Mouse (Mus musculus): Measurements from ENCODE around the gene Vps13c. TPM values are rescaled to one million over a fixed set of nuclear protein-coding genes. Genes with fewer than 3 reads are reported as not detected.

The Vps13c gene
- polyA plus RNA-seq, 1 experiment from 2014 or later, result 7.1 TPM

DNA sequence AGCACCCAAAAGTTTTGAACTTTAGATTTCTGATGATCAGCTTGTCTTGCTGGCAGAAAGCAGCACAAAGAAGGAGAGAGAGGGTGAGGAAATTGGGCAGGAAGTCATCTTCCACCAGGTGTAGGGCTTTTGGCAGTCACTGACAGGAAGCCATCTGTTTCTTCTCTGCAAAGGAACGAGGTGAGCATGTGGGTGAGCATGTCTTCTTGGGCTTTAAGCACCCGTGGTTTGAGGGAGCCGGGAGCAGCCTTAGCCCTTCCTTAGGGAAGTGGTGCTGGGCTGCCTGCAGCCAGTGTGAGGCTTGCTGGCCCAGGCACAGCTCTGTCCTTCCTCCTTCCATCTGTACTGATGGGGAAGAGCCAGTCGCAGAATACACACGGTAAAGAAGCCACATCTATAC lies 5.5 kb downstream of the Vps13c start:
- ATAC-seq (ENCODE audit: low FRiP score) (no peak), DNase-seq (ENCODE audit: low spot score, missing footprints) (no peak)
- Histone ChIP-seq H3K4me3 (ENCODE audit: low read depth, low read length) (no peak overlapping the region), H3K27me3 (ENCODE audit: control insufficient read depth, insufficient read depth, low read length) (no peaks in the 10 kb centered on the region), H3K36me3 (ENCODE audit: control insufficient read depth, insufficient read depth, low read length) (no peaks in the 10 kb centered on the region), H3K9me3 (ENCODE audit: control insufficient read depth, low read length) (no peaks in the 10 kb centered on the region), H3K4me2 (no peak overlapping the region), H3K27ac (ENCODE audit: low read depth, low read length) (no peak overlapping the region), H3K4me1 (ENCODE audit: control insufficient read depth, insufficient read depth, low read length) (peaks cover 6% of the 10 kb centered on the region; the same call in 1 of the 2 replicates), H3K9ac (ENCODE audit: low read length) (no peak overlapping the region)
- WGBS, result 93% methylated on average over 5 of the region's 5 CpGs

DNA sequence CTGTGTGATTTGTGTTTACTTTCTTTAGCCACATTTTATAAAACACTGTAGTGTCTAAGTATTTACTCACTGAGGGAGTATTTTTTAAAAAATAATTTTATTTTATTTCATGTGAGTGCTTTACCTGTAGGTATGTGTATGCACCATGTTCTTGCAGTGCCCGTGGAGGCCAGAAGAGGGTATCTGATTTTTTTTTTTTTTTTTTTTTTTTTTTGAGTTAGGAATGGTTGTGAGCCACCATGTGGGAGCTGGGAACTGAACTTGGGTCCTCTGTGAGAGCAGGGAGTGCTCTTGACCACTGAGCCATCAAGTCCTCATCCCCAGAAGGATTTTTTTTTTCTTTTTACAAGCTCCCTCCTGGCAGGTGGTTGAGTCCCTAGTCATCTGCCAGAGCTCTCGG lies 5.9 kb downstream of the Vps13c start:
- Histone ChIP-seq H3K36me3 (ENCODE audit: control insufficient read depth, insufficient read depth, low read length) (no peaks in the 10 kb centered on the region), H3K27ac (ENCODE audit: low read depth, low read length) (no peak overlapping the region), H3K4me1 (ENCODE audit: control insufficient read depth, insufficient read depth, low read length) (0 out of 2 replicates have a peak, but pooled peaks cover 1% of the 10 kb centered on the region), H3K4me3 (ENCODE audit: low read depth, low read length) (no peak overlapping the region), H3K27me3 (ENCODE audit: control insufficient read depth, insufficient read depth, low read length) (no peaks in the 10 kb centered on the region), H3K9ac (ENCODE audit: low read length) (no peak overlapping the region), H3K4me2 (no peak overlapping the region), H3K9me3 (ENCODE audit: control insufficient read depth, low read length) (no peaks in the 10 kb centered on the region)
- no peak for ATAC-seq (ENCODE audit: low FRiP score)
- WGBS, result 96% methylated on average over 2 of the region's 2 CpGs
- DNase-seq (ENCODE audit: low spot score, missing footprints), result no peak

DNA sequence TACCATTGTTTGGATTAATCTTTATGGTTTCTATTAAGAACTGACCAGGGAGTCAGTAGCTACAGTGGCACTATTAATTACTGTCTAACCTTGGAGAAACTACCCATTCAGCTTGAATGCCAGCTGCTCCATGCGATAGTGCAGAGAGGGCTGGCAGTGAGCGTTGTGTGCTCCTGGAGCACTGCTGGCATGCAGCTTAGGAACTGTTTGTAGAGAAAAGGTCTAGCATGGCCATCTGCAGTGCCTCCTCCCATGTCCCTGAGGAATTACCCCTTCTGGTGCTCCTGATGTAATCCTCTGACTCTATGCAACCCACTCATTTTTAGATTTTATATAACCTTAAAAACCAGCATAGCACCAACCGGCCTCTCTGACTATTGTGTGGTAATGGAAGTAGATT lies 7.4 kb downstream of the Vps13c start:
- no peak for ATAC-seq (ENCODE audit: low FRiP score)
- WGBS, result 94% methylated on average over 3 of the region's 3 CpGs
- no peak for DNase-seq (ENCODE audit: low spot score, missing footprints)
- no peak overlapping the region for H3K4me3 ChIP-seq (ENCODE audit: low read depth, low read length)
- no peaks in the 10 kb centered on the region for H3K27me3 ChIP-seq (ENCODE audit: control insufficient read depth, insufficient read depth, low read length)
- no peaks in the 10 kb centered on the region for H3K4me1 ChIP-seq (ENCODE audit: control insufficient read depth, insufficient read depth, low read length)
- H3K9me3 ChIP-seq (ENCODE audit: control insufficient read depth, low read length), result no peaks in the 10 kb centered on the region
- no peaks in the 10 kb centered on the region for H3K36me3 ChIP-seq (ENCODE audit: control insufficient read depth, insufficient read depth, low read length)
- H3K9ac ChIP-seq (ENCODE audit: low read length), result no peak overlapping the region
- H3K4me2 ChIP-seq, result no peak overlapping the region
- no peak overlapping the region for H3K27ac ChIP-seq (ENCODE audit: low read depth, low read length)

DNA sequence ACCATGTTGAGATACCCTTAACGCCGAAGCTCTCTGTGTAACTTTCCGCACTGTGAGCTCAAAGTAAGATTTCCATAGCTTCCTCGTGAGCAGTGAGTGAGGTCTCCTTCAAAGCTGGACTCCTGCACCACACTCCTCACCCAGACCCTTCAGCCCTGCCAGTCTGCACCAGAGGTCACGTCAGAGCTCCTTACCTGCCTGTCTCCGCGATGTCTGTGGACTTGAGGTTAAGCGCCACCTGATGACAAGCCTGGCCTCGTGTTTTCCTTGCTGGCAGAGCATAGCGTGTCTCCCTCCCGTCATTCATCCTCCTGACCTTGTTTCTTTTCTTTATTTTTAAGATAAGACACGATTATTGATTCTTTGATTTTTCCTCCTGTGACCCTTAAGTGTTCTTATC lies 9.2 kb downstream of the Vps13c start:
- WGBS, result 87% methylated on average over 12 of the region's 12 CpGs
- Histone ChIP-seq H3K4me2 (no peak overlapping the region), H3K4me3 (ENCODE audit: low read depth, low read length) (no peak overlapping the region), H3K4me1 (ENCODE audit: control insufficient read depth, insufficient read depth, low read length) (no peaks in the 10 kb centered on the region), H3K27me3 (ENCODE audit: control insufficient read depth, insufficient read depth, low read length) (no peaks in the 10 kb centered on the region), H3K36me3 (ENCODE audit: control insufficient read depth, insufficient read depth, low read length) (no peaks in the 10 kb centered on the region), H3K9me3 (ENCODE audit: control insufficient read depth, low read length) (no peaks in the 10 kb centered on the region), H3K9ac (ENCODE audit: low read length) (no peak overlapping the region), H3K27ac (ENCODE audit: low read depth, low read length) (no peak overlapping the region)
- no peak for DNase-seq (ENCODE audit: low spot score, missing footprints)
- ATAC-seq (ENCODE audit: low FRiP score), result no peak

DNA sequence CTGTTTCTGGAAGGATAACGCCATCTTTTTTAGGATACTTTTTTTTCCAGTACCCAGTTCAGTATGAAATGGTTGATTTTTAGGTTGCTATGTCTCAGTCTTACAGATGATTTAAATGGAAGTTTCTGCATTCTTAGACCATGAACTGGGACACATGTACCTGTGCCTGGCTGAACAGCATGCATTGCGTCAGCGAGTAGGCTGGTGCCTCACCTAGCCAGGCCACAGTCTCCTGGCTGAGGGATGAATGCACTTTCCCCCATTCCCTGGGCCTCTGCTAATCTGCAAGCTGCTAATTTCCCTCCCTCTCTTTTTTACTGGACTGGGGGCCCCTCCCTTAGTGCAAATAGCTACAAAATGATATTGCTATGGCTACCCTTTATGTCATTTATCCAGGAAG lies 9.7 kb downstream of the Vps13c start:
- ATAC-seq (ENCODE audit: low FRiP score), result no peak
- H3K9me3 ChIP-seq (ENCODE audit: control insufficient read depth, low read length), result no peaks in the 10 kb centered on the region
- DNase-seq (ENCODE audit: low spot score, missing footprints), result no peak
- no peaks in the 10 kb centered on the region for H3K36me3 ChIP-seq (ENCODE audit: control insufficient read depth, insufficient read depth, low read length)
- H3K4me2 ChIP-seq, result no peak overlapping the region
- no peaks in the 10 kb centered on the region for H3K27me3 ChIP-seq (ENCODE audit: control insufficient read depth, insufficient read depth, low read length)
- WGBS, result 96% methylated on average over 3 of the region's 3 CpGs
- H3K4me1 ChIP-seq (ENCODE audit: control insufficient read depth, insufficient read depth, low read length), result no peaks in the 10 kb centered on the region
- no peak overlapping the region for H3K27ac ChIP-seq (ENCODE audit: low read depth, low read length)
- H3K4me3 ChIP-seq (ENCODE audit: low read depth, low read length), result no peak overlapping the region
- H3K9ac ChIP-seq (ENCODE audit: low read length), result no peak overlapping the region

DNA sequence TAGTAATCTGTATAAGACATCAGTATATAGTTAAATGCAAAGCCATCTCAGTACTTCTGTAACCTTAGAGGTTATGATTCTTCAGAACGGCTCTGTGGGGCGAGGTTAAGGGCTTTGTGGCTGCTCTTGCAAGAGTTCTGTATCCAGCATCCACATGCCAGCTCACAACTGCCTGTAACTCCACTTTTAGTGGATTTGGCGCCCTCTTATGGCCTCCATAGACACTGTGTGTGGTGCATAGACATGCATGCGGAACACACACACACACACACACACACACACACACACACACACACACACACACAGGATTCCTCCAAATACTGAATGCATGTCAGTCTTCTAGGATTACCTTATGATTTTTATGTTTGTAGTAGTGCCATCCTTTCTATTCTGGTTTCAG lies 11.0 kb downstream of the Vps13c start:
- WGBS, result 82% methylated on average over 4 of the region's 4 CpGs
- H3K9me3 ChIP-seq (ENCODE audit: control insufficient read depth, low read length), result no peaks in the 10 kb centered on the region
- H3K36me3 ChIP-seq (ENCODE audit: control insufficient read depth, insufficient read depth, low read length), result no peaks in the 10 kb centered on the region
- no peak overlapping the region for H3K4me2 ChIP-seq
- no peak overlapping the region for H3K9ac ChIP-seq (ENCODE audit: low read length)
- H3K27me3 ChIP-seq (ENCODE audit: control insufficient read depth, insufficient read depth, low read length), result no peaks in the 10 kb centered on the region
- no peak overlapping the region for H3K4me3 ChIP-seq (ENCODE audit: low read depth, low read length)
- H3K27ac ChIP-seq (ENCODE audit: low read depth, low read length), result no peak overlapping the region
- ATAC-seq (ENCODE audit: low FRiP score) (no peak), DNase-seq (ENCODE audit: low spot score, missing footprints) (no peak)
- no peaks in the 10 kb centered on the region for H3K4me1 ChIP-seq (ENCODE audit: control insufficient read depth, insufficient read depth, low read length)

DNA sequence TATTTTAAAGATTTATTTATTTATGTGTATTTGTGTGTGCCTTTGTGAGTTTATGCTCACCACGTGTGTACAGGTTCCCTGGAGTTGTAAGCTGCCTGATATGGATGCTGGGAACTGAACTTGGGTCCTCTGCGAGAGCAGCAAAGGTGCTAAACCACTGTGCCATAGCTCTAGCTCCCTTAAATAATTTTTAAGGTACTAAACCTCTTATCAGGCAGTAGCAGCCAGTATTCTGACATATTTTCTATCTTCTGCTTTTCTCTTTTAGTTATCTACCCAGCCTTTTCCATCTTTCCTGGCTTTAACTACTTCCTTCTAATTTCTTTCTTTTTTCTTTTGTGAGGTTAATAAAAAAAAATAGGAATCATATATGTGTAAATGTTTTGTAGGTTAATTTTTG lies 20.1 kb downstream of the Vps13c start:
- WGBS, result 90% methylated on average over 2 of the region's 2 CpGs
- no peaks in the 10 kb centered on the region for H3K27me3 ChIP-seq (ENCODE audit: control insufficient read depth, insufficient read depth, low read length)
- no peaks in the 10 kb centered on the region; the same call in 1 of the 2 replicates for H3K36me3 ChIP-seq (ENCODE audit: control insufficient read depth, insufficient read depth, low read length)
- no peaks in the 10 kb centered on the region for H3K9me3 ChIP-seq (ENCODE audit: control insufficient read depth, low read length)
- H3K4me2 ChIP-seq, result no peak overlapping the region
- no peak overlapping the region for H3K4me3 ChIP-seq (ENCODE audit: low read depth, low read length)
- no peak overlapping the region for H3K27ac ChIP-seq (ENCODE audit: low read depth, low read length)
- no peaks in the 10 kb centered on the region for H3K4me1 ChIP-seq (ENCODE audit: control insufficient read depth, insufficient read depth, low read length)
- no peak overlapping the region for H3K9ac ChIP-seq (ENCODE audit: low read length)
- DNase-seq (ENCODE audit: low spot score, missing footprints), result no peak
- no peak for ATAC-seq (ENCODE audit: low FRiP score)

DNA sequence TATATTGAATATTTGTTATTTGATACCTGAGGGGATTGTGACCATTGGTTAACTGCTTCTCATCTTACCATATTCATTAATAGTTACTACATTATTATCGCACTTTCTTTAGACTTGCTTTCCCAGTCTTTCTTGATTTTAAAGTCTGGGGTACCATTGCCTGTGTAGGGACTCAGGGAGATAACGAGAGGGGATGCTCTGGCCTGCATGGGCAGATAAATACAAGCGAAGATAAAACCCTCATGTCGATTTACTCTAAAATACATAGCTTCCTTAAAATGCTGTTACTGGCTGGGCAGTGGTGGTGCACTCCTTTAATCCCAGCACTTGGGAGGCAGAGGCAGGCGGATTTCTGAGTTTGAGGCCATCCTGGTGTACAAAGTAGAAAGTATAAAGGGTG lies 23.1 kb downstream of the Vps13c start:
- Histone ChIP-seq H3K36me3 (ENCODE audit: control insufficient read depth, insufficient read depth, low read length) (no peaks in the 10 kb centered on the region), H3K9me3 (ENCODE audit: control insufficient read depth, low read length) (no peaks in the 10 kb centered on the region), H3K4me3 (ENCODE audit: low read depth, low read length) (no peak overlapping the region), H3K27me3 (ENCODE audit: control insufficient read depth, insufficient read depth, low read length) (no peaks in the 10 kb centered on the region), H3K9ac (ENCODE audit: low read length) (no peak overlapping the region), H3K27ac (ENCODE audit: low read depth, low read length) (no peak overlapping the region), H3K4me2 (no peak overlapping the region), H3K4me1 (ENCODE audit: control insufficient read depth, insufficient read depth, low read length) (no peaks in the 10 kb centered on the region)
- 90% methylated on average over 5 of the region's 5 CpGs for WGBS
- ATAC-seq (ENCODE audit: low FRiP score), result no peak
- no peak for DNase-seq (ENCODE audit: low spot score, missing footprints)

DNA sequence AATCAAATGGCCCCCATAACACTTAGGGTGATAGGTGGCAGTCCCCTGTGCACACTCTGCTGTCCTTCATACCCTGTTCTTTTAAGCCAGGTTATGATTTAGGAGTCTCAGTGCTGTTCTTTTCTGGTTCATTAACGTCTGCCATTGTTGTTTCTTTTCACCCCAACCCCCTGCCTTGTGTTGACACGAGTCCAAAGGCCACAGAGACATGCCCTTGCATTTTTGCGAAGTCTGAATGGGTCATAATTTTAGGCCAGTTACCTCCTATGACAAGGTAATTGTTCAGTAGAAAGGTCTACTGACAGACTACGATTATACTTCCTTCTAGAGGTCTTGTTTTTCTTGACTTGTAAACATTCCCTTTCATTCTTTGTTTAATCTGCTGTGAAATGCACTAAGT lies 23.8 kb downstream of the Vps13c start:
- ATAC-seq (ENCODE audit: low FRiP score) (no peak), DNase-seq (ENCODE audit: low spot score, missing footprints) (no peak)
- Histone ChIP-seq H3K4me2 (no peak overlapping the region), H3K27ac (ENCODE audit: low read depth, low read length) (no peak overlapping the region), H3K4me1 (ENCODE audit: control insufficient read depth, insufficient read depth, low read length) (no peaks in the 10 kb centered on the region), H3K27me3 (ENCODE audit: control insufficient read depth, insufficient read depth, low read length) (no peaks in the 10 kb centered on the region), H3K36me3 (ENCODE audit: control insufficient read depth, insufficient read depth, low read length) (no peaks in the 10 kb centered on the region), H3K9me3 (ENCODE audit: control insufficient read depth, low read length) (no peaks in the 10 kb centered on the region), H3K4me3 (ENCODE audit: low read depth, low read length) (no peak overlapping the region), H3K9ac (ENCODE audit: low read length) (no peak overlapping the region)
- whole genome bisulfite sequencing, result 66% methylated on average over 4 of the region's 4 CpGs

DNA sequence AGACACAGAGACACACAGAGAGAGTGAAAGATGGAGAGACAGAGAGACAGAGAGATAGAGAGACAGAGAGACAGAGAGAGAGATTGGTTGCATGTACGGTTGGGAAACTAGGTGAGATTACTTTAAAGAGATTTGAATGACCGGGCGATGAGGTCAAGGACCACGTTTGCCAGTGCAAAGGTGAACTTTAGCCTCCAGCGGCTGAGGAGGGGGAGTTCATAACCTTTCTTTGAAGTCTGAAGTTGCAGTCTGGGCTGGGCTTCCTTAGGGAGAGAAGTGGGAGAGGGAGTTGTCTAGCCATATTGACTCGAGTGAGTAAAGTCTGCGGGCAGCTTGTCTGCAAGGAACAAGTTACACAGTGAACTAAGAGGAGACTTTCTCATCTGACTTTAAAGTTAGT lies 25.2 kb downstream of the Vps13c start:
- ATAC-seq (ENCODE audit: low FRiP score), result no peak
- 76% methylated on average over 7 of the region's 7 CpGs for WGBS

More for the DNA sequence above, 25.2 kb downstream of the Vps13c start:
- no peak for DNase-seq (ENCODE audit: low spot score, missing footprints)
- H3K9ac ChIP-seq (ENCODE audit: low read length), result no peak overlapping the region
- no peaks in the 10 kb centered on the region for H3K4me1 ChIP-seq (ENCODE audit: control insufficient read depth, insufficient read depth, low read length)
- H3K4me3 ChIP-seq (ENCODE audit: low read depth, low read length), result no peak overlapping the region
- no peak overlapping the region for H3K27ac ChIP-seq (ENCODE audit: low read depth, low read length)
- H3K9me3 ChIP-seq (ENCODE audit: control insufficient read depth, low read length), result no peaks in the 10 kb centered on the region
- no peaks in the 10 kb centered on the region for H3K27me3 ChIP-seq (ENCODE audit: control insufficient read depth, insufficient read depth, low read length)
- no peak overlapping the region for H3K4me2 ChIP-seq
- H3K36me3 ChIP-seq (ENCODE audit: control insufficient read depth, insufficient read depth, low read length), result no peaks in the 10 kb centered on the region

Measured in midbrain, embryonic 11.5 days (tissue).